Mouse (Mus musculus) kidney, postnatal 14 days (tissue): ENCODE measurements around the gene Gm20388.

Experiments
- DNase-seq: peaks from one replicate; pipeline ENCODE4 v3.0.0; 2022; ENCODE audit warnings: mixed read lengths

Gm20388 gene

DNA sequence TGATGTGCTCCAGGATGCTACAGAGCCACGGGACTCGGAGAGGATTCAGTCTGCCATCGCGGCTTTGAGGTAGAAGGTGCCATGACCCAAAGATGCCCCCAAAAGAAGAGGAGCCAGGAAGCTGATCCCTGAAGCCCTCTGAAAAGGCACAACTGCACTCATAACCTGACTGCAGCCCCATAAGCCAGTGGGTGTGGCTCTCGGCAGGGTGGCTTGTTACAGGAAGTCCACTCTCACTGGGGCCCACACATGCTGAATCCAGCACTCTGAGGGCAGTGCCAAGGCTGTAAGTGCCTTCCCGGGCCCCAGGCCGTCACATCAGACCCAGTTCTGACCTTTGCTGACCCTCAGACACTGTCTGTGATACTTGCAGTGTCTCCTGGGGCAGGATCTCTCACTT, 2601.8 kb downstream of the Gm20388 start:
- no peak for DNase-seq

DNA sequence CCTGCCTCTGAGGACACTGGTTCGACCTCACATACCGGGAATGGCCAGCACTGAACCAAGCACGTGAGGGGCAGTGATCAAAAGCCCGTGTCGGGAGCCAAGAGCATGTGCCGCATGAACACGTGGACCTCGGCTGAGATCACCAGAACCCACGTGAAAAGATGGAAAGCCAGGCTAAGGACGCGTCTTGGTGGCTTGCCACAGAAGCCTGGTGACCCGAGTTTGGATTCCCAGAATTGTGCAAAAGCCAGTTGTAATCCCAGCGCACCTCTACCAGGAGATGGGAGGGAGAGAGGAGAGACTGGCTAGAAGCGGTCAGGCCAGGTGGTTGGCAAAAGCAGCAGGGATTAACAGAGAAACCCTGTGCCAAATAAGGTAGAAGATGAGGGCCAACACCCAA, 2605.1 kb downstream of the Gm20388 start:
- no peak for DNase-seq

DNA sequence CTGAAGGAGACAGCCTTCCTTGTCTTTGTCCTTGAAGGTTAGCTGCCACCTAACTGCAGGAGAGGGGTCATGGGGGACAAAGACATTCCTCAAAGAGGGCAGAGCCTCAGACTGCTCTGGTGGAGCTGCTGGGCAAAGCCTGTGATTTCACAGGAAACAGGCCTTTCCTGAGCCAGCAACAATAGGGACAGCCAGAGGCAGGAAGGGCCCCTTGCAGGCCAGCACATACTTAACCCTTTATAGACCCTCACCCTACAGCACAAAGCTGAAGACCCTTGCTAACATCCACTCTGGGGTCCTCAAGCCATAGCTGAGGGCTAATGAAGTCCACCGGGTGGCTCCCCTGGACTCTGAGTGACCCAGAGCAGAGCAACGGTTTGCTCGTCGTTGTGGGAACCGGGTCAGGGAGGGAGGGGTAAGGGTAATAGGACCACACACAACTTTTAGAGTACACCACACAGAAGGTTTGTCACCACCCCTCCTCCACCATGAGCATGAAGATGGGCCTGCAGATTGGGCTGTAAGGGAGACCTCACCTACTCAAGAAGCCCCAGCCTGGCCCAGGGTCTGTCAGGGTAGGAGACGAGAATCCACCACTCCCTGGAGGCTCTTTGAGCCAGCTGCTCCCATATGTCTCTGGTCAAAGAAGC, 2607.0 kb downstream of the Gm20388 start:
- DNase-seq = peak; percentile 78

DNA sequence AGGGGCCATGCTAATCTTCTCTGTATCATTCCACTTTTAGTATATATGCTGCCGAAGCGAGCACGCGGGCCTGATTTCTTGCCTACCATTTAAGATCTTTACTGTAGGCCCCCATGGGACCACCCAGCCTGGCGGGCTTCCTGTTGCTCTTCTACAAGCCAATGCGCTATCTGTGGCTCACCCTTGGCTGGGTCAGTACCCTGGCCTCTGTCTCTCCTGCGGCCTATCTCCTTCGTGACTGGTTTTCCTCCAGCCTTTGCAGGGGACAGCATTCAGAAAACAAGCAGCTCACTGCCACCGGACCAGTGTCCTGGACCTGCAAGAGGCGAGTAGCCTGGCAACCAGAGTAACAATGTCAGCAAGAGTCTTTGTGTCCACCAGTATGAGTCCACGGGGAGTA, 2610.0 kb downstream of the Gm20388 start:
- no peak for DNase-seq

DNA sequence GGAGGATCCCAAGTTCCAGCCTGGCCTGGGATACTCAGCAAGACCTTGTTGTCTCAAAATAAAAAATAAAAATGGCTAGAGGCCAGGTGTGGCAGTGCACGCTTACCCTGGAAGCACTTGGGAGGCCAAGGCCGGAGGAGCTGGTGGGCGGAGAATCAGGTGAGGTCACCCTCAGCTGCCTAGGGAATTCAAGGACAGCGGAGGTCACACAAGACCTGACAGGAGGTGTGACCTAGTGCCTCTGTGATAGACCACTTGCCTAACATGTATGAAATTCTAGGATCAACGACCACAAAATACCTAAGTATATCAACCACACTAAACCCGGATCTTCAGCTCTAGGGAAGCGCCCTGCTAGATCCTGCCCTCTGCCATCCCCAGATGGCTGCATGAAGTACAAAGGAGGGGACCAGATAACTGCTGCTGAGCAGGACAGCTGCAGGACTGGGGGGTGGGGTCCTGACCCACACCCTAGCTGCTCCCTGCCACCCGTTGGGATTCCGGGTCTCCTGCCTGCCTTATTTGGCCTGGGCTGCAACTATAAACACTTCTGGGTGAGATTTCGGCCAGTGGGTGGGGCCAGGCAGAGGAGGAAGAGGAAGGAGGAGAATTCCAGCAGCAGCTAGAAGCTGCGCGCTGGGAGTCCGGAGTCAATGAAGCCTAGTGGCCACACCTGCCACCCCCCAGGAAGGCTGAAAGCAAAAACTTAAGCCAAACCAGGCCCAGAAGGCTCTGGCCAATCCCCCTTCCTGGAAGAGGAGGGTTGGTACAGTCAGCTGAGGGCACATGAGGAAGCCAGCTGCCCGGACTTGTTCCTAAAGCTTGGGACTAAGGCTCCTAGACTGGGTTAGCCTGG, 2612.4 kb downstream of the Gm20388 start:
- DNase-seq = peak; percentile 89

DNA sequence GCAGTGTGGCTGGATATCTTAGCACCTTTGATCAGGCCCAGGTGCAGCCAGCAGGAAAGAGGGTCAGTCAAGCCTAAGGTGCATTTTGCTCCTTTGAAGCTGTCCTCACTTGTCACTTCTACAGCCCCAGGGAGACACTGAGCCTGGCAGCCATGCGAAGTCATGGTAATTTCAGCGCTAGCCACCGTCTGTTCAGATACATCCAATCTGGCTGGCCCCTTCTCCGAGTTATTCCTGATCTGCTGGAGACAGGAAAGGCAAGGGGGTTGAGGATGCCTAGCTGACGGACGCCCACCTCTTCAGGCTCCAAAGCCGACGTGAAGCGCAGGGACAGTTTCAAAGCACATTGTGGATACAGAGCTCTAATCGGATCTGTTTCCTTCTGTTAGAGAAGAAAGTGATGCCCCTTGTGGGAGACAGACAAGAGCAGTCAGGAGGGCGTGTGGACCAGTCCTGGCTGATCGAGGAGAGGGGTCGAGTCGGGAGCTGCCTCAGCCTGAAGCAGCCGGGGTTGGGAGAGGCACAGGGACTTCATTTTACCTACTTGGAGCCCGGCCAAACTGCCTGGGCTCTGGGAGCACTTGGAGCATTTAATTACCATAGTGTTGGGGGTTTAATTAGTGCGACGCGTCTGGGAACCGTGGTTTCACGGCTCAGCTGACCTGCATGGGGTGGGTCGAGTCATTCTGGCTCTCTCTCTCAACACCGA, 2613.2 kb downstream of the Gm20388 start:
- peak; percentile 81 for DNase-seq

DNA sequence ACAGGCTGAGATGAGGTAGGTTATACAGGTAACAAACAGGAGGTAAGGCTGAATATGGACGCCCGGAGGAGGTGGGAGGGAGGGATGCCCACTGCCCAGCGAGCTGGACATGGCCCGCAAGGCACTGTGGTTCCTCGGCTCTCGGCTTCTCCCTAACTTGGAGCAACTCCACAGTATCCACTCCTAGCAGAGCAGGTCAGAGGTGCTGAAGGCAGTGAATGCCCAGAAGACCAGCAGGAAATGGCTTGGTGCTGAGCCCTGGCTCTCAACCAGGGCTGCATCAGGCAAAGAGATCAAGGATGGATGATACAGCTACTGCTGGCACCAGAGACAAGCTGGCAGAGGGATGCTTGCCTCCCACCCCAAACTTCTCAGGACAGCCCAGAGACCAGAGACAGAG, 2613.9 kb downstream of the Gm20388 start:
- no peak for DNase-seq

DNA sequence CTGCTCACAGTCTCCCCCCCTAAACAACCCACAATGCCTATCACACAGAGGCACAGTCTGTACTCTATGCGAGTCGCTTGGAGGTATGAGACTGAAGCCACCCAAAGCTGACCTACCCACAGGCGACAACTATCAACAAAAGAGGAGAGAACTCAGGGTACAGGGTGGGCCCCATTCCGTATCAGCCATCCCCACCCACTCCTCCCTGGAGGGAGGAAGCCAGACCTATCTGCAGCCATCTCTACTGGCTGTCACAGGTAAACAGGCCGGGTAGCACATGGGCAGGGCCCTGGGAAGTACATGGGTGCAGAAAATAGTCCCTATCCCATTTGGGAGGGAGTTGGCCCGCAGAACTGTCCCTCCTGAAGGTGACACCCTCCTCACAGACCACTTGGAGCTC, 2614.4 kb downstream of the Gm20388 start:
- no peak for DNase-seq

DNA sequence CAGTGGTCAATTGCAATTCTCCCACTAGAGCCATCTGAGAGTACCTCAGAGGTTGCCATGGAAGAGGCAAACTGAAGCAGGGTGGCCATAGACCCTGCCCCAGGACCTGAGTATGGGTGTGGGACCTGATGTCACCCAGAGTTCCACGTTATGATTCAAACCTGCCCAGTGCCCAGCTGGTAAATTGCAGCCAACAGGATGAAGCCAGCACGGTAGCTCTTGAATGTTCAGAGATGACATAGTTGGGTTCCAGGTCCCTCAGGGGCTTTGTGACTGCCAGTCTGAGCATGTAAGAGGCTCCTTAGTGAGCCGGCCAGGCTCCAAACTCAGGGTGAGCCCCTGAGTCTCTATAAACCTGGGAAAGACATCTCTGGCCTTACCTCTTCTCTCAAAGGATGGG, 2615.4 kb downstream of the Gm20388 start:
- DNase-seq = no peak

DNA sequence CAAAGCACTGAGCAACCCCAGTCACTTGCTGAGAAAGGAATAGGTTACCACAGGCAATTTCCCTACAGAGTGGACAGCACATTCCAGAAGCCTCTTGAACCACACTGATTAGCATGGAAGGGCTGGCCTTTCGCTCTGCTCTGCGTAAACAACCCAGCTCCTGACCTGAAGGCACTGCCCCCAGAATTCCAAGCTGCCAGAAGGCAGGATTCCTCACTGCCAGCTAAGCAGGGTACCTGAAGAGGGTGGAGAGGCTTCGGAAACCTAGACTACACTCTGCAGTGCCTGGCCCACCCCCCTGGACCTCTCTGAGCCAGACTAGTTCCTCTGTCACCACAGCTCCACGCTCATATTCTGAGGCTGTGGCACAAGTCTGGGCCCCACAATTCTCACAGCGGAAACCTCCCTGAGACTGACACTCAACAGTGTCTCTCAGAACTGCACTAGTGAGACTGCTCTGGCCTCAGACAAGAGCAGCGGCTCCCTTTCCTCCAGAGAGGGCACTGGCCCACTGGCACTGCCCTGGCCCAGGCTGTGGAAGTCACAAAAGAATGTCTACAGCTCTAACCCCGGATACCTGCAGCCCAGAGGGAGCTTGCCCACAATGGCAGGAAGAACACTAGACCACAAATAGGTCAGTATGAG, 2616.0 kb downstream of the Gm20388 start:
- DNase-seq = peak; percentile 78

DNA sequence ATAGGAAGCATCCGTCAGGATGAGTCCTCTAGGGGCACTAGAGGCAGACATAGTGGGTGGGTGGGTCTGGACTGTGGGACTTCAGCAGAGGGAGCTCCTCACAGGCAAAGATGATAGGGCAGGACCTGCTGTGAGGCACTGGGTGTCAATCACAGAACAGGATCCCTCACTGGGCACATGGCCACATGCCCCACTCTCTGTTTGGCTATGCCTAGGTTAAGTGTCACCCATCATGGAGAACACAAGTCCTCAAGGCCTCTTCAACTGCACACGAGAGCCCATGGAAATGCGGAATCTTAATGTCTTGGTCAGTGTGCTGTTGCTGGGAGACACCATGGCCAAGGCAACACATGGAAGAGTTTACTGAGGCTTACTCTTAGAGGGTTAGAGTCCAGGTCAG, 2617.3 kb downstream of the Gm20388 start:
- DNase-seq = no peak

DNA sequence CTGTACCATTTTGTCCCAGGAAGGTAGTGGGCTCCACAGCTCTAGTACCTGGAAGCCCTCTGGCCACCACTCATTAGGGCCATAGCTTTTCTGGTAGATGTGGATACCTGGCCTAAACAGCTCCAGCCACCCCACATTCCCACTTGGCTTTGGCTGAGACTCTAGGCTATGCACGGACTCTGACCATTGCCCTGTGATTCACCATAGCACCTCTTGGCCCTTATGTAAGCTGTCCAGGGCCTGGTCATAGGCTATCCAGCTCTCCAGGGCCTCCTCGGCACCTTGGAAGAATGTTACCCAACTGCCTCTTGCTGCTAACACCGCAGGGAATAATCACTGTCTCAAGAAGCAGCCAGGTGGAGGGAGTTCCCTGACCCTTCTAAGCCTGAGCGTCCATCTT, 2618.5 kb downstream of the Gm20388 start:
- peak; percentile 82 for DNase-seq

DNA sequence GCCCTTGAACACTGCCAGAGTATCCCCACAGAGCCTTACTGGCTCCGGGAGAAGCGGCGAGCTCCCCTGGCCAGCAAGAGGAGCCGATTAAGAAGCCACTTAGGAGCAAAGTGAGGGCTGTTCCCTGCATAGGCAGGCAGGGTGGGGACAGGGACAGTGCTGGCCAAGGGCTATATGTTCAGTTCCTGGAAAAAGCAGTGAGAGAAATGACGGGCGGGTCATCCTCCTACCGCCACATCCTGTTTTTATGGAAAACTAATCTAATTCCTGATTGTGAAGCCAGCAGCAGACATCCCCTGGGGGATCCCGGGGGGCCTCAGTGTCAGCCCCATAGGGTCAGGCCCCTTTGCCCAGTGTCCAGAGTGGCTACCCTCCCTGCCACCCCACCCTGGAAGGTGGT, 2620.7 kb downstream of the Gm20388 start:
- DNase-seq = no peak

DNA sequence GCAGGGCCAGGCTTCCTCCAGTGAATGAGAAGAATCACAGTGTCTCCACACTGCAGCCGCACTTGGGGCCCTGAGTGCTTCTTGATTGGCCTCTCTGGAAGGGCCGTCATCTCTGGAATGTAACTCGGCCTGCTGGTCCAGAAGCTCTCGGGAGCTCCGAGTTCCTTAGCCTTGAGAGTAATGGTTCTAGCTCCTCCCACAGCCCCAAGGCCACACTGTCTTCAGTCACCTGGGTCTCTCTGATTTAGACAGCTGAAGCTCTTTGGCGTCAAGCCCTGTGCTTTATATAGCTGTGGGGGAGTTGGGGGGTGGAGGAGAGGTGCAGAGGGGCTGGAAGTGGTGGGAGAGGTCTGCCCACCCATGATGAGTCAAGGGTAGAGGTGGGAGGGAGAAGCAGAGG, 2626.4 kb downstream of the Gm20388 start:
- peak; percentile 76 for DNase-seq

DNA sequence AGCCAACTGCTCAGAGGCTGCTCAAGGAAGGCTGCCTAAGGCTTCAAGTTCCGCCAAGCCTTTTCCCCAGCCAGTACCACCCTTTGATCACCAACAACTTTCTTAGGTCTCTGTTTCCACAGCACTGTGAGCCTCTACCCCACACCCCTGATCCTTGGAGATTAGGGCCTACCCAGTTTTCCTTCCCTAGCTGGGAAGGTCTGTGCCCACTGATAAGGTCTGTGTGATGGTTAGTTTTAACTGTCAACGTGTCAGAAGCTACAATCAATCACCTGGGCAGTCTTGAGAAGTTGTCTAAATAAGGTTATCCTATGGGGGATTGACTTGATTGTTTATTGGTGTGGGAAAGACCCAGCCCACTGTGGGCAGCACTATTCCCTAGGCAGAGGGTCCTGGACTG, 2627.2 kb downstream of the Gm20388 start:
- DNase-seq = no peak

DNA sequence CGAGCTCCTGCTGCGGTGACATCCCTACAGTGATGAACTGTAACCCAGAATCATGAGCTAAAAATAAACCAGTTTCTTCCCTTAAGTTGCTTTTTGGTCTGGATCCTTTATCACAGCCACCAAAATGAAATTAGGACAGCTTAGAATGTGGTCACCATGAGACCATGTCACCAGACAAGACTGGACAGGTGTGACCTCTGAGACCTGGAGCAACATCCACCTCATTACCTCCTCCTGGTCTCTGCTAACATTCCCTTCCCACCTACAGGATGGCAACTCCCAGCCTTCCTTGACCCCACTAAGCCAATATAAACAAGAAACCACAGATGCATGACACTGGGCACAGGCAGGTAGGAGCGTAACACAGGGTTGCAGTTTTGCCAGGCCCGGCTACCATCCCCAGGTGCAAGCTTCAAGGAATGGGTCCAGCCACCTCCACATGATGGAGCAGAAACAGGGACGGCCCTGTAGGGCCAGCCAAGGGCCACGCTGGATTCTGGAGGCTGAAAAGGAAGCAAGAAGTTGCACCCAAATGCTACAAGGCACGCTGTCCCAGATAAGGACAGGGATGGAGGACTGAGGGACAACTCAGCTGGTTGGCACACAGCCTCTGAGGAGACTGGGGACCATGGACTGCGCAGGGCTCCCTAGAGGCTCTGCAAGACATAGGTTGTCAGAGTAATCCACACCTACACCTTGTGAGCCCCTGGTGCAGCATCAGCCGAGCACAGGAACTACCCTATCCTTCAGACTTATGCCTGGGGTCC, 2627.9 kb downstream of the Gm20388 start:
- no peak for DNase-seq

DNA sequence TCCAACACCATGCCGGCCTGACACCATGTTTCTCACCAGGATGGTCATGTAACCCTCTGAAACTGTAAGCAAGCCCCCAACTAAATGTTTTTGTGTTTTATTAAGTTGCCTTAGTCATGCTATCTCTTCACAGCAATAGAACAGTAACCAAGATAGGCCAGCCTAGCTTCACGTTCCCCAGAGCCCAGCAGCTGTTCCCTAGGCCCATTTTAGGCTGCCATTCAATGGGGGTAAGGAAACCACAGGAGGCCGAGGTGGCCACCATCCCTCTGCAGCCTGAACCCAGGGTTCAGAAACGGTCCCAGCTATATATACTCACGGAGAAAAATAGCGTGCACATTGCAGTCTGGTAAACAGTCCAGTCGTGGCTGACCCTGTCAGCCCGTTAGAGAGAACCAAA, 2633.5 kb downstream of the Gm20388 start:
- DNase-seq = no peak

DNA sequence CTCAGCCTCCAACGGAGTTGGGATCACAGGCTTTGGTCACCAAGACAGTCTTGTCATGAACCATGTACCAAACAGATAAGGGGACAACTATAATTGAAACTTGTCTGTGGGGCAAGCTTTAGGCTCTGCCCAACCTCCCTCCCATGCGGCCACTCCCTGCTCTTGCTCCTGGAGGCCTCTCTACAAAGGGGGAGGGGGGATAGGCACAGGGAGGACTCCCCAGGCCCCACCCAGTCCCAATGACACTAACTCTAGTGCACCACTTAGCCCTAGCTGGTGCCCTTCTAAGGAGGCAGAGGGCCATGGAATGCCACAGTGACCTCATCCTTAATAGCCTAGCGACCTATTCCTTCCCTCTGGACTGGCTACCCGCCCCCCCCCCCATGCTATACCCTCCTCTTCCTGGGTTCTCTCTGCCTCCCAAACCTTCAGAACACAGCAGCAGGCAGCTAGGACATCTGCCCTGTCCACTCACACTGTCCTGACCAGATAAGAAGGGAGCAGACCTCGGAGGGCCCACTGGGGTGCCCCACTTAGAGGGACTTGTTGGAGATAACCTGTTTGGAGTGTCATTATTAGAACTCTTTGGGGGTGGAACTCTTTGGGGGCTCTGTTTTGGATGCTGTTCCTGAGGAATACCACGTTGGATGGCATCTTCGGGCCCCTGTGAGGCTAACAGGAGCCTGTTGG, 2635.6 kb downstream of the Gm20388 start:
- DNase-seq = no peak

DNA sequence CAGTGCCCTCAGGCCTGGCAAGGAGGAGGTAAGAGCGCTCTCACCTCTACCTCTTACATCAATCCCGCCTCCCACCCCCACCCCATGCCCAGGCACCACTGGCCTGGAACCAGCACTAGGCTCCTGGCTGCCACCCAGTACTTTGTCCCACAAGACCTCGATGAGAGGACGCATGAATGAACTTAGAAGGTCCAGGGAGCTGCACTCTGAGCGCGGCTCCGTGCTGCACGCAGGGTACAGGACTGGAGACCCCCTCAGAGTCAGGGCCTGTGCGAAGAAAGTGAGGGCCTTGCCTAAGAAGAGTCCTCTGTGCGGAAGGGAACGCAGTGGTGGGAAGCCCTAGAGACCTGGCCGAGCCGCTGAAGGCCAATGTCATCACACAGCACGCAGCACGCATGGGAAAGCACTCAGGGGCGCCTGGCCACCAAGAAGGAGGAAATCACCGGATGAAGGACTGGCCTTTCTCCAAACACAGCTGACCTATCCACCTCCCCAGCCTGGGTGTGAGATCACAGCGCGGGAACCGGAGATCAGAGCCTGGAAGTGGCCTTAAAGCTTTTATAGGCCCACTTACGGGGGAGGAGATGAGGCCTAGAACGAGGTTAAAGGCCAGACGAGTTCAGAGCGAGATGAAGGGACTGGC, 2636.3 kb downstream of the Gm20388 start:
- peak; percentile 91 for DNase-seq

DNA sequence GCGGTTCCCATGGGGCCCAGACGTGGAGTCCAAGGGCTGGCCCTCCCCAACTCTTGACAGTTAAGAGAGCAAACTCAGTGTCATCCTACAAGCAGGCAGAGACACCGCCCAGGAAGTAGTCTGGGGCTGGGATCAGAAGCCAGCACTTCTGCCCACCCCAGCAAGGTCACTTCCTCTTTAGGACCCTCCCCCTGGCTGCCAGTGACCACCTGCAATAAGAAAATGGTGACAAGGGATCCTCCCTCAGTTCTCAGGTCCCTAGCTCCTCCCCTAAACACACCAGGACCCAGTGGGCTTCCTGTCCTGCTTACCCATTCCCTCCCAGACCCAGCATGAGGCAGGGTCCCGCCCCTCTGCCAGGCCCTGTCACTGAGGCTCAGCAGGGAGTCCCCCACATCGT, 2637.2 kb downstream of the Gm20388 start:
- no peak for DNase-seq

DNA sequence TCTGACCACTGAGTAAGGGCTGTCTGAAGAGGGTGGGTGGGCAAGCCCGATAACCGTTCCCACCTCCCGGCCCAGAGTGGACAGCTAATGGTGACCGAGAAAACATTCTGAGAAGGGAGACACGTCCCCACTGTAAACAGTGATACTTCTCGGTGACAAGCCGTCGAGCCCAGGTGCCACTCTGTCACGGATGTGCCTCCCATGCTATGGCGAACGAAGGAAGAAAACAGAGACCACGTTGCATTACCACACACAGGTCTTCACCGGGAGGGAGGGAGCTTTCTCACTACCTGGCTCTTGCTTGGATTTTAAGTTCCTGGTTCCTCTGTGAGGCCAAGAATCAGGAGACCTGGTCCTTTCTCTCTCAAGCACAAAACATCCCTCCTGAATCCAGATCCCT, 2637.7 kb downstream of the Gm20388 start:
- no peak for DNase-seq
